Mouse (Mus musculus) liver, adult 2 months (tissue): ENCODE results near the gene Iscu. TPM values are rescaled to one million over a fixed set of nuclear protein-coding genes. Genes with fewer than 3 reads are reported as not detected.

ENCODE experiments used
- DNase-seq: peaks from one replicate; pipeline ENCODE4 v3.0.0-alpha.2; 2011; ENCODE audit warnings: low read depth, low spot score; ENCODE audit errors: extremely low read depth
- H3K27ac ChIP-seq: fragments of 200-500 bp; replicated peaks from 2 replicates; pipeline ENCODE4 v1.5.1; 2012; ENCODE audit warnings: low read depth, mild to moderate bottlenecking, control low read depth, inconsistent platforms, low read length; ENCODE audit not compliant: insufficient read depth
- H3K27me3 ChIP-seq: fragments of 200-500 bp; 2 replicates; pipeline ENCODE4 v1.6.1; 2012; ENCODE audit warnings: mild to moderate bottlenecking, moderate library complexity, low read length, inconsistent platforms; ENCODE audit not compliant: control insufficient read depth, insufficient read depth
- H3K36me3 ChIP-seq: fragments of 200-500 bp; 2 replicates; pipeline ENCODE4 v1.6.1; 2012; ENCODE audit warnings: low read length, inconsistent platforms; ENCODE audit not compliant: control insufficient read depth, insufficient read depth
- H3K4me1 ChIP-seq: fragments of 200-500 bp; 2 replicates; pipeline ENCODE4 v1.6.1; 2011; ENCODE audit warnings: low read length; ENCODE audit not compliant: control insufficient read depth, insufficient read depth
- H3K4me3 ChIP-seq: fragments of 200-500 bp; 2 replicates; pipeline ENCODE4 v1.5.1; 2011; ENCODE audit warnings: low read depth, mild to moderate bottlenecking, control low read depth, low read length, moderate library complexity; ENCODE audit not compliant: insufficient read depth
- H3K79me2 ChIP-seq: fragments of 200-500 bp; 2 replicates; pipeline ENCODE4 v1.6.1; 2012; ENCODE audit warnings: inconsistent platforms, mild to moderate bottlenecking, low read length, moderate library complexity; ENCODE audit not compliant: control insufficient read depth, insufficient read depth
- H3K9ac ChIP-seq: fragments of 200-500 bp; 2 replicates; pipeline ENCODE4 v1.6.1; 2012; ENCODE audit warnings: low read depth, mild to moderate bottlenecking, control low read depth, inconsistent platforms, low read length
- CTCF ChIP-seq: fragments of 200-500 bp; IDR thresholded peaks from 2 replicates; pipeline ENCODE4 v1.5.1; 2011; ENCODE audit warnings: low read depth, low read length, control low read depth
- POLR2A ChIP-seq: fragments of 200-500 bp; IDR thresholded peaks from 2 replicates; pipeline ENCODE4 v1.6.1; 2011; ENCODE audit warnings: low read length, control low read depth; ENCODE audit not compliant: insufficient read depth; ENCODE audit errors: extremely low read depth
- WGBS: fragments of 180-500 bp; shearing (Covaris S2); methylation state at CpG from one replicate; pipeline ENCODE4 v1.1.7; 2018; 5-methylcytosine and 5-hydroxymethylcytosine counted together
- polyA plus RNA-seq: library from polyadenylated mRNA; depleted of rRNA; stranded (reverse); fragments of >200 nt; gene quantifications from 2 replicates; pipeline ENCODE4 v1.2.3, GENCODE M21; 2012; rRNA removed
- total RNA-seq: library from RNA; depleted of rRNA; stranded (reverse); fragments of >200 nt; gene quantifications from 2 replicates; pipeline ENCODE4 v1.2.3, GENCODE M21; 2014; rRNA removed

Iscu gene
- total and polyA plus RNA-seq, 2 experiments = 104 to 133 TPM

- Histone ChIP-seq H3K27ac (no peak overlapping the region), H3K9ac (no peak overlapping the region), H3K79me2 (no peaks in the 10 kb centered on the region), H3K36me3 (no peaks in the 10 kb centered on the region), H3K27me3 (no peaks in the 10 kb centered on the region), H3K4me3 (no peak overlapping the region), H3K4me1 (no peaks in the 10 kb centered on the region)
- TF ChIP-seq POLR2A = no peak
- no peak for TF ChIP-seq CTCF
- WGBS = 68% methylated on average over 7 of the region's 7 CpGs
- DNase-seq = no peak
These were observed 53.0 kb downstream of the Iscu start for GRCm38 (mm10) chr5:113825558-113825957.

- Histone ChIP-seq H3K9ac (no peak overlapping the region), H3K27me3 (no peaks in the 10 kb centered on the region), H3K36me3 (no peaks in the 10 kb centered on the region), H3K79me2 (no peaks in the 10 kb centered on the region), H3K4me1 (no peaks in the 10 kb centered on the region), H3K27ac (no peak overlapping the region), H3K4me3 (no peak overlapping the region)
- TF ChIP-seq CTCF = no peak
- no peak for TF ChIP-seq POLR2A
- no peak for DNase-seq
- 82% methylated on average over 4 of the region's 4 CpGs for WGBS
These were observed 54.1 kb downstream of the Iscu start for GRCm38 (mm10) chr5:113826619-113827018.

Other genes with a start within 250 kb of the Iscu start
- 1.8 and 2.1 TPM in 2 replicates for gene Cmklr1, start 122.3 kb upstream of the Iscu start, total RNA-seq
- 4.6 and 5.6 TPM in 2 replicates for gene Cmklr1, start 122.3 kb upstream of the Iscu start, polyA plus RNA-seq
- gene 1700069L16Rik, start 48.0 kb upstream of the Iscu start, total RNA-seq = not detected in 2 replicates
- not detected in 2 replicates for gene 1700069L16Rik, start 48.0 kb upstream of the Iscu start, polyA plus RNA-seq
- 2.5 and 2.6 TPM in 2 replicates for gene Ficd, start 36.9 kb upstream of the Iscu start, total RNA-seq
- 6.6 and 7.2 TPM in 2 replicates for gene Ficd, start 36.9 kb upstream of the Iscu start, polyA plus RNA-seq
- gene Sart3, start 238 bp upstream of the Iscu start, total RNA-seq = 6.0 and 7.7 TPM in 2 replicates
- gene Sart3, start 238 bp upstream of the Iscu start, polyA plus RNA-seq = 6.3 and 9.0 TPM in 2 replicates
- 0.27 and 0.46 TPM in 2 replicates for gene Tmem119, start 27.8 kb downstream of the Iscu start, total RNA-seq
- gene Tmem119, start 27.8 kb downstream of the Iscu start, polyA plus RNA-seq = 0.73 and 0.83 TPM in 2 replicates
- 1.1 and 2.3 TPM in 2 replicates for gene Selplg, start 59.9 kb downstream of the Iscu start, total RNA-seq
- gene Selplg, start 59.9 kb downstream of the Iscu start, polyA plus RNA-seq = 5.4 and 6.2 TPM in 2 replicates
- 11.8 and 14.0 TPM in 2 replicates for gene Coro1c, start 136.0 kb downstream of the Iscu start, total RNA-seq
- 12.0 and 13.6 TPM in 2 replicates for gene Coro1c, start 136.0 kb downstream of the Iscu start, polyA plus RNA-seq
- 1.6 and 3.3 TPM in 2 replicates for gene Ssh1, start 221.1 kb downstream of the Iscu start, total RNA-seq
- gene Ssh1, start 221.1 kb downstream of the Iscu start, polyA plus RNA-seq = 5.0 and 5.5 TPM in 2 replicates
- gene Dao, start 231.0 kb downstream of the Iscu start, total RNA-seq = not detected in 2 replicates
- gene Dao, start 231.0 kb downstream of the Iscu start, polyA plus RNA-seq = not detected in 2 replicates